Mouse (Mus musculus) heart, adult 2 months (tissue): Measurements from ENCODE around the gene Mettl16.

Experiments
- CTCF ChIP-seq: fragments of 200-600 bp; IDR thresholded peaks from 2 replicates; pipeline ENCODE4 v1.8.1; 2022; ENCODE audit warnings: antibody characterized with exemption, mild to moderate bottlenecking, moderate library complexity
- POLR2A ChIP-seq: fragments of 200-500 bp; IDR thresholded peaks from 2 replicates; pipeline ENCODE4 v1.6.1; 2011; ENCODE audit warnings: mild to moderate bottlenecking, low read depth, low read length, control low read depth; ENCODE audit not compliant: insufficient read depth

DNA sequence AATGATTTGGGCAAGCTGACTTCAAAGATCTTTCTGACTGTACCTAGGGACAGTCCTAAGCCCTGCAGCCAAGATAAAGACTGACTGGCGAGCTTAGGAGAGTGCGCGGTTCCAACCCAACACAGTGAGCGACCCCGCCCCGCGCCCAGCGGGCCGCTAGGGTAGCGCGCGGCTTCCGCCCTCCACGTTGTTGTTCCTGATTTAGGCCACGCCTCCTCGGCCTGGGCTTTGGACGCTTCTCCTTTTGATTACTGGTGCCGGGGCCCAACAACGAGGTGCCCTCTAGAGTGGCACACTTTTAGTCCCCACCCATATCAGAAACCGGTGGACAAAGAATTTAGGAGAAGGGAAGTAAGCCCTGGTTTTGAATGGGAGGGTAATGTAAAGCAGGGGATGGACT lies 59.2 kb downstream of the Mettl16 start:
- 0 out of 2 replicates have a peak, but pooled peaks have one; percentile 36 for TF ChIP-seq POLR2A
- TF ChIP-seq CTCF = peak; percentile 62
